Comparison of ENCODE assay signal across 8 mouse cellular contexts in genomic region chr14:25708451-25708850, GRCm38 (mm10). TPM values are rescaled to one million over a fixed set of nuclear protein-coding genes. Genes with fewer than 3 reads are reported as not detected.
DNase-seq lines count a peak whose midpoint lies in the region; ATAC-seq lines count a peak whose summit lies in the region.

No protein-coding gene starts in this region.

- 52% methylated on average over 4 of the region's 4 CpGs for WGBS in stomach, embryonic 15.5 days

- DNase-seq in 416B (ENCODE audit: low read depth), result peak; percentile 58
- peak; percentile 83 for DNase-seq in adrenal gland, adult 2 months
- DNase-seq in heart, adult 8-10 months (ENCODE audit: low spot score), result peak; percentile 79
- DNase-seq in kidney, postnatal 14 days, result peak; percentile 78
- DNase-seq in left cerebral cortex, postnatal 14 days (ENCODE audit: low spot score in 2 of 2), result no peak
- DNase-seq in frontal cortex, postnatal 25 days (ENCODE audit: low spot score in 2 of 2), result no peak
- no peak for DNase-seq in cerebellum, postnatal 4 days (ENCODE audit: low spot score in 2 of 2)

- H3K9ac ChIP-seq in stomach, embryonic 15.5 days, result no peak overlapping the region; the same call in 1 of the 2 replicates

- no peaks in the 10 kb centered on the region for H3K27me3 ChIP-seq in stomach, embryonic 15.5 days (replicated peaks)

- no peak overlapping the region for H3K4me2 ChIP-seq in stomach, embryonic 15.5 days

- no peaks in the 10 kb centered on the region for H3K36me3 ChIP-seq in stomach, embryonic 15.5 days

- peaks cover 43% of the 10 kb centered on the region for H3K4me1 ChIP-seq in stomach, embryonic 15.5 days

- ATAC-seq in stomach, embryonic 15.5 days (ENCODE audit: insufficient read depth, low FRiP score, low read depth), result no peak

- intact Hi-C loops in left cerebral cortex, postnatal 14 days (cut with DNase I), result loop anchor here (5.0 kb wide), 1 partner anchor 94 kb away; no protein-coding TSS in a partner anchor

- H3K4me3 ChIP-seq in stomach, embryonic 15.5 days (replicated peaks), result no peak overlapping the region

- peak overlapping the region; percentile 73 for H3K27ac ChIP-seq in stomach, embryonic 15.5 days

- H3K9me3 ChIP-seq in stomach, embryonic 15.5 days, result no peaks in the 10 kb centered on the region

RNA-seq across cellular contexts. Expression of gene Ppif, which starts 14.5 kb away (rescaled TPM):
- 10 to 100 TPM; 21.2 to 34.6 TPM for total RNA-seq in adrenal gland, adult 2 months (2021)
- polyA plus RNA-seq in adrenal gland, adult 2 months (2012; rRNA removed), result 103 and 109 TPM in 2 replicates
- total RNA-seq in heart, adult 8-10 months (2022), result 100 to 1,000 TPM; 300 to 329 (median 307) TPM
- 47.7 and 48.5 TPM in 2 replicates for polyA plus RNA-seq in stomach, embryonic 15.5 days (2015; fragmentation: Nextera tagmentation; extraction: Ambion mirVana)
- 10 to 100 TPM; 23.5 to 25.2 TPM for total RNA-seq in left cerebral cortex, postnatal 14 days (2021)

Comparison
In these comparisons a context has a peak if more than half of its experiments do, and no peak if none do; other contexts are left out.
1. DNase-seq: peak in 416B (single experiment), adrenal gland, adult 2 months (single experiment), heart, adult 8-10 months (single experiment) and kidney, postnatal 14 days (single experiment); none in left cerebral cortex, postnatal 14 days (0 of 2), frontal cortex, postnatal 25 days (0 of 2) and cerebellum, postnatal 4 days (0 of 2).
2. RNA of gene Ppif, which starts 14.5 kb away (total RNA-seq): 300 to 329 TPM in heart, adult 8-10 months; 21.2 to 34.6 TPM in adrenal gland, adult 2 months and 23.5 to 25.2 TPM in left cerebral cortex, postnatal 14 days; every median in the first group is over 4 times any median in the second.